Mouse (Mus musculus): ENCODE data around the gene Gpm6a. TPM values are rescaled to one million over a fixed set of nuclear protein-coding genes. Genes with fewer than 3 reads are reported as not detected.

Gene Gpm6a
- polyA plus RNA-seq, 2 experiments: 2.3 to 3.3 TPM

- Histone ChIP-seq H3K9me3 (ENCODE audit: control insufficient read depth, low read length) (no peaks in the 10 kb centered on the region), H3K4me3 (replicated peaks; ENCODE audit: low read length) (no peak overlapping the region), H3K4me1 (ENCODE audit: control insufficient read depth, insufficient read depth, low read length) (no peaks in the 10 kb centered on the region), H3K27ac (replicated peaks; ENCODE audit: low read depth, low read length) (no peak overlapping the region), H3K36me3 (ENCODE audit: control insufficient read depth, insufficient read depth, low read length) (no peaks in the 10 kb centered on the region), H3K27me3 (ENCODE audit: control insufficient read depth, insufficient read depth, low read length) (no peaks in the 10 kb centered on the region), H3K4me2 (replicated peaks; ENCODE audit: low read depth, low read length, severe bottlenecking) (no peak overlapping the region), H3K9ac (ENCODE audit: low read depth, low read length, severe bottlenecking) (no peak overlapping the region)
- DNase-seq (ENCODE audit: low spot score) (peak; percentile 7), ATAC-seq (ENCODE audit: low FRiP score, low read depth) (peak; percentile 47; the same call in 1 of the 2 replicates)
- WGBS: 64% methylated on average over 2 of the region's 2 CpGs
- no peak for TF ChIP-seq POLR2A (IDR thresholded peaks at IDR 0.05; ENCODE audit: borderline replicate concordance, extremely low read depth, insufficient read depth, insufficient read length)
Measured at GRCm38 (mm10) chr8:54932306-54932705, 22.3 kb upstream of the Gpm6a start.

DNA sequence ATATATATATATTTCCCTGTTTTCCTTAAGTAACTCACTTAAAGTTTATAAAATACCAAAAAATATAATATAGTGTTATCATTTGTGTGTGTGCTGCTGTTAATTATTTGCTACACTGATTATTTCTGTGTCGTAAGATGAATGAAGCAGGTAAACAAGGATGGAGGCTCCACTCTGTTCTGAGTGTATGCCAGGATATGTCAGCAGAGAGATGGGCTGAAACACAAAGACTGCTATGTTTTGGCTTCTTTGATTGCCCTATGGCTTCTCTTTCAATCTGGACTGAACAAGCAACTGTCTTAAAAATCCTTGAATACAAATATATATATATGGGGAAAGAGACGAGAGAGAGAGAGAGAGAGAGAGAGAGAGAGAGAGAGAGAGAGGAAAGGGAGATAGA is 1.3 kb upstream of the Gpm6a start:
- no peaks in the 10 kb centered on the region for H3K4me1 ChIP-seq (ENCODE audit: control insufficient read depth, insufficient read depth, low read length)
- no peak for TF ChIP-seq POLR2A (IDR thresholded peaks at IDR 0.05; ENCODE audit: borderline replicate concordance, extremely low read depth, insufficient read depth, insufficient read length)
- H3K4me3 ChIP-seq (replicated peaks; ENCODE audit: low read length): no peak overlapping the region
- 83% methylated on average over 2 of the region's 2 CpGs for WGBS
- H3K36me3 ChIP-seq (ENCODE audit: control insufficient read depth, insufficient read depth, low read length): no peaks in the 10 kb centered on the region
- no peak overlapping the region for H3K9ac ChIP-seq (ENCODE audit: low read depth, low read length, severe bottlenecking)
- ATAC-seq (ENCODE audit: low FRiP score, low read depth): no peak
- H3K9me3 ChIP-seq (ENCODE audit: control insufficient read depth, low read length): no peaks in the 10 kb centered on the region
- DNase-seq (ENCODE audit: low spot score): no peak
- H3K4me2 ChIP-seq (replicated peaks; ENCODE audit: low read depth, low read length, severe bottlenecking): no peak overlapping the region
- no peaks in the 10 kb centered on the region for H3K27me3 ChIP-seq (ENCODE audit: control insufficient read depth, insufficient read depth, low read length)
- H3K27ac ChIP-seq (replicated peaks; ENCODE audit: low read depth, low read length): no peak overlapping the region

GRCm38 (mm10) chr8:54954030-54954429 is 613 bp upstream of the Gpm6a start:
- TF ChIP-seq POLR2A (IDR thresholded peaks at IDR 0.05; ENCODE audit: borderline replicate concordance, extremely low read depth, insufficient read depth, insufficient read length): no peak
- H3K4me2 ChIP-seq (replicated peaks; ENCODE audit: low read depth, low read length, severe bottlenecking): no peak overlapping the region
- WGBS: 64% methylated on average over 6 of the region's 6 CpGs
- no peaks in the 10 kb centered on the region for H3K9me3 ChIP-seq (ENCODE audit: control insufficient read depth, low read length)
- no peak for ATAC-seq (ENCODE audit: low FRiP score, low read depth)
- no peaks in the 10 kb centered on the region for H3K36me3 ChIP-seq (ENCODE audit: control insufficient read depth, insufficient read depth, low read length)
- no peaks in the 10 kb centered on the region for H3K4me1 ChIP-seq (ENCODE audit: control insufficient read depth, insufficient read depth, low read length)
- DNase-seq (ENCODE audit: low spot score): no peak
- no peaks in the 10 kb centered on the region for H3K27me3 ChIP-seq (ENCODE audit: control insufficient read depth, insufficient read depth, low read length)
- H3K9ac ChIP-seq (ENCODE audit: low read depth, low read length, severe bottlenecking): no peak overlapping the region
- H3K4me3 ChIP-seq (replicated peaks; ENCODE audit: low read length): no peak overlapping the region
- H3K27ac ChIP-seq (replicated peaks; ENCODE audit: low read depth, low read length): no peak overlapping the region

- Histone ChIP-seq H3K4me3 (replicated peaks; ENCODE audit: low read length) (no peak overlapping the region), H3K9ac (ENCODE audit: low read depth, low read length, severe bottlenecking) (no peak overlapping the region), H3K36me3 (ENCODE audit: control insufficient read depth, insufficient read depth, low read length) (no peaks in the 10 kb centered on the region), H3K4me1 (ENCODE audit: control insufficient read depth, insufficient read depth, low read length) (no peaks in the 10 kb centered on the region), H3K27ac (replicated peaks; ENCODE audit: low read depth, low read length) (no peak overlapping the region), H3K4me2 (replicated peaks; ENCODE audit: low read depth, low read length, severe bottlenecking) (no peak overlapping the region), H3K9me3 (ENCODE audit: control insufficient read depth, low read length) (no peaks in the 10 kb centered on the region), H3K27me3 (ENCODE audit: control insufficient read depth, insufficient read depth, low read length) (no peaks in the 10 kb centered on the region)
- no peak for TF ChIP-seq POLR2A (IDR thresholded peaks at IDR 0.05; ENCODE audit: borderline replicate concordance, extremely low read depth, insufficient read depth, insufficient read length)
- no peak for ATAC-seq (ENCODE audit: low FRiP score, low read depth)
- DNase-seq (ENCODE audit: low spot score): no peak
- WGBS: 87% methylated on average over 3 of the region's 3 CpGs
Measured at GRCm38 (mm10) chr8:54955456-54955800, 785 bp downstream of the Gpm6a start.

DNA sequence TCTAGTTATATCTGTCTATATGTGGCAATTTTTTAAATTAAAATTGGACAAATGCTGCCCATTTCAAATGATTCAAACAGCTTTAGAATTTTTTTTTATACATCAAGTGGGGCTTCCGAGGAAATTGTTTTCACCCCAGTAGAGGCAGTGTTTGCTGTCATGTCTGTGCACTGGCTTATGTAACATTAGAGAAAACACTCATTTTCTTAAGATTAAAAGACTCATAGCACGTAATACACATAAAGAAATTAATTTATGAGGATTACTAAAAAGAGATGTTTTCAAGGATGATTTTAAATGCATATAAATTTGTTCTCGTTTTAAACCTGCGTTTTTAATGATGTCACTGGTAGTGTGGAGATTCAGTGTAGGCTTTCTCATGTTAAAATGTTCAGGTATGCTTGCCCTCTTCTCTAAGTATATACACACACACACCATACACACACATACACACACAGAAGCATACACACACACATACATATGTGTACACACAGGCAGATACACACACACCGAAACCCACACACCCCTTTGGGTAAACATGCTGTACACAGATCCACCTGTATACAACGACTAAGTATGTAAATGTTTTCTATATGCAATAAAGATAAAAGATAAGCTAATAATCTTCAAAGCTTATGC is 1.4 kb downstream of the Gpm6a start:
- H3K4me1 ChIP-seq (ENCODE audit: control insufficient read depth, insufficient read depth, low read length): no peaks in the 10 kb centered on the region
- no peak overlapping the region for H3K4me2 ChIP-seq (replicated peaks; ENCODE audit: low read depth, low read length, severe bottlenecking)
- H3K27me3 ChIP-seq (ENCODE audit: control insufficient read depth, insufficient read depth, low read length): no peaks in the 10 kb centered on the region
- no peak overlapping the region for H3K9ac ChIP-seq (ENCODE audit: low read depth, low read length, severe bottlenecking)
- ATAC-seq (ENCODE audit: low FRiP score, low read depth) (no peak), DNase-seq (ENCODE audit: low spot score) (no peak)
- no peak overlapping the region for H3K4me3 ChIP-seq (replicated peaks; ENCODE audit: low read length)
- no peak overlapping the region for H3K27ac ChIP-seq (replicated peaks; ENCODE audit: low read depth, low read length)
- TF ChIP-seq POLR2A (IDR thresholded peaks at IDR 0.05; ENCODE audit: borderline replicate concordance, extremely low read depth, insufficient read depth, insufficient read length): no peak
- H3K36me3 ChIP-seq (ENCODE audit: control insufficient read depth, insufficient read depth, low read length): no peaks in the 10 kb centered on the region
- WGBS: 80% methylated on average over 6 of the region's 6 CpGs
- no peaks in the 10 kb centered on the region for H3K9me3 ChIP-seq (ENCODE audit: control insufficient read depth, low read length)

GRCm38 (mm10) chr8:54956787-54957186 is 2.1 kb downstream of the Gpm6a start:
- no peaks in the 10 kb centered on the region for H3K36me3 ChIP-seq (ENCODE audit: control insufficient read depth, insufficient read depth, low read length)
- H3K9ac ChIP-seq (ENCODE audit: low read depth, low read length, severe bottlenecking): no peak overlapping the region
- H3K27ac ChIP-seq (replicated peaks; ENCODE audit: low read depth, low read length): no peak overlapping the region
- 78% methylated on average over 3 of the region's 3 CpGs for WGBS
- no peaks in the 10 kb centered on the region for H3K27me3 ChIP-seq (ENCODE audit: control insufficient read depth, insufficient read depth, low read length)
- TF ChIP-seq POLR2A (IDR thresholded peaks at IDR 0.05; ENCODE audit: borderline replicate concordance, extremely low read depth, insufficient read depth, insufficient read length): no peak
- ATAC-seq (ENCODE audit: low FRiP score, low read depth) (no peak), DNase-seq (ENCODE audit: low spot score) (no peak)
- no peaks in the 10 kb centered on the region for H3K9me3 ChIP-seq (ENCODE audit: control insufficient read depth, low read length)
- H3K4me2 ChIP-seq (replicated peaks; ENCODE audit: low read depth, low read length, severe bottlenecking): no peak overlapping the region
- H3K4me1 ChIP-seq (ENCODE audit: control insufficient read depth, insufficient read depth, low read length): no peaks in the 10 kb centered on the region
- H3K4me3 ChIP-seq (replicated peaks; ENCODE audit: low read length): no peak overlapping the region
